Mouse (Mus musculus) monocyte, adult 5-6 weeks (primary cell): ENCODE results near the gene Slc44a4. TPM values are rescaled to one million over a fixed set of nuclear protein-coding genes. Genes with fewer than 3 reads are reported as not detected.
"Not testable (repeated sequence)": the region's sequence is repeated elsewhere in the genome, so short reads cannot be mapped to it uniquely, and the experiment has no call there.

Experiments used
- ATAC-seq: fragments of 153-309, 156-312 bp; replicated peaks from 2 replicates; pipeline ENCODE4 v1.8.0; 2017; ENCODE audit warnings: mild to moderate bottlenecking; ENCODE audit not compliant: low TSS enrichment, insufficient number of reproducible peaks, severe bottlenecking, poor library complexity, low FRiP score
- total RNA-seq: library from RNA; stranded (forward); fragments of 200-1000, 200-491, 200-594 nt; gene quantifications from 3 replicates; pipeline ENCODE4 v1.2.3, GENCODE M21; 2017

Gene Slc44a4
- total RNA-seq, 1 experiment from 2014 or later = not detected

DNA sequence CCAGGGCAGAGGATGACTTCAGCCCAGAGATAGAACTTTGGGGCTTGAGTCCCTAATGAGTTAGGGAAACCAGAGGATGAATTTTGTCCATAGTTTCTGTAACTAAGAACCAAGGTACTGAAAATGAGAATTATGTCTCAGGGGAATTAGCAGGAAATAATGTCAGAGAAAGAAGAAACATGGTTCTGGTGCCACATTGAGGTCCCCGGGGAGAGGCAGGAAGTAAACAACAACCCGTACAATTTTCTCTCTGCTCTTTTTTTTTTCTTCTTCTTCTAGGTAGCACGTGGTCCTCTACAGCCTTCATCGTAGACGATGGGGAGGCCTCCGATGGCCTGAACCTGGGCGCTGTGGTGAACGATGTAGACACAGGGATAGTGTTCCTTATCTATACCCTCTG, 18.0 kb downstream of the Slc44a4 start:
- no peak for ATAC-seq

- ATAC-seq = no peak
Observed at GRCm38 (mm10) chr17:34934031-34934430, 19.8 kb downstream of the Slc44a4 start.

GRCm38 (mm10) chr17:34934830-34935229, 20.6 kb downstream of the Slc44a4 start:
- ATAC-seq = peak; percentile 54

DNA sequence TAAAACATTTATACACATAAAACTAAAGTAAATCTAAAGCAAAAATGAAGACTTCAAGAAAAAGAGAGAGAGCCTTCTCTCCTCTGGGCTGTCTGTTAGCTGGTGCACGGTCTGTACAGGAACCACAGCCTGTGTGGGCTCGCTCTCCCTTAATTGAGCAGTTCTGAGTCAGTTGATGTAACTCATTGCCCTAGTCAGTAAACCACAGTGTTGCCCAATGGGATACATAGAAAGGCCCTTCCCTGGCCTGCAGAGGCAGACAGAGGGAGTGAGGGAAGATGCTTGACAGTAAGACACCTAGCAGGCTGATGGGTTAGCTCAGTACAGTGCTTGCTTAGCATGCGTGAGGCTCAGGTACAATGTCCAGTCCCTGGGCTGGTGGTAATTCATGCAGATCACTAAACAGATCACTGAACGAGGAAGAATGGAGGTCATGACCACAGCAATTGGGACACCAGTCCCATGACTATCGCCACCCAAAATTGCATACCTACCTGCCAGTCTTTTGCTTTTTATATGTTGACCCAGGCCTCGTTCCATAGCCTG, 23.8 kb downstream of the Slc44a4 start:
- ATAC-seq = peak; percentile 64

GRCm38 (mm10) chr17:34941344-34942041, 27.2 kb downstream of the Slc44a4 start:
- ATAC-seq = no peak

GRCm38 (mm10) chr17:34943128-34943815, 29.0 kb downstream of the Slc44a4 start:
- ATAC-seq = no peak

DNA sequence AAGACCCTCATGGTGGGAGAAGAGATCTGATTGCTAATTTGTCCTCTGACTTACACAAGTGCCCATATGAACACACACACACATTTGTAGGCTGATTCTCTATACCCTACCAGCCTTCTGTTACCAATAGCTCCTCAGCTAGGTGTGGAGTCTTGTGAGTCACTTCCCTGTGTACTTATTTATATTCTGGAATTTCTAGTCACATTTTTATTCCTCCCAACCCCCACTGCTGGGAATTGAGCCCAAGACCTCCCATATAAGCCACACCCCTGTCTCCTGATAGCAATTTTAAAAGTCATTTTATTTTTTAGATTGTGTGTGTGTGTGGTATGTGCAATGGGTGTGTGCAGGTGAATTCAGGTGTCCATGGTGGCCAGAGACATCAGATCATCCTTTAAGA, 30.1 kb downstream of the Slc44a4 start:
- no peak for ATAC-seq

DNA sequence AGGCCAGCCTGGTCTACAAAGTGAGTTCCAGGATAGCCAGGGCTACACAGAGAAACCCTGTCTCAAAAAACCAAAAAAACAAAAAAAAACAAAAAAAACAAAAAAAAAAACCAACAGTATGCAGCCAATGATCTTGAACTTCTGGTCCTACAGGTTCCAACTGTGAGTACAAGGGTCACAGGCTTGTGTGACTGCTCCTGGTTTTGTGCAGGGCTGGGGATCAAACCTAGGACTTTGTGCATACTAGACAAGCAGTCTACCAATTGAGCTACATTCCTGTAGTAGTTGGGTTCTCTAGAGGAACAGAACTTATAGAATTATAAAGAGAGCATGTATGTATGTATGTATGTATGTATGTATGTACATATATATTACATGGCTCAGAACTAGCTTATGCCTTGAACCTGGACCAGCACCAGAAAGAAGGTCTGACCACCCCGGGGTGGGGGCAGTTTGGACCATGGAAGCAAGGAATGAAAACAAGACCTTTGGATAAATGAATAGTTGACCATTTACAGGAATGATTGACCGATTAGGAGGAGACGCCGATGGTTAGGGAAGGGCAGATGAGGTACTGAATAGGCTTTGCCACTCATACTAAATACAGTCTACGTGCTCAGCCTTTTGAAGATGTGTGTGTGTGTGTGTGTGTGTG, 32.3 kb downstream of the Slc44a4 start:
- ATAC-seq = no peak

DNA sequence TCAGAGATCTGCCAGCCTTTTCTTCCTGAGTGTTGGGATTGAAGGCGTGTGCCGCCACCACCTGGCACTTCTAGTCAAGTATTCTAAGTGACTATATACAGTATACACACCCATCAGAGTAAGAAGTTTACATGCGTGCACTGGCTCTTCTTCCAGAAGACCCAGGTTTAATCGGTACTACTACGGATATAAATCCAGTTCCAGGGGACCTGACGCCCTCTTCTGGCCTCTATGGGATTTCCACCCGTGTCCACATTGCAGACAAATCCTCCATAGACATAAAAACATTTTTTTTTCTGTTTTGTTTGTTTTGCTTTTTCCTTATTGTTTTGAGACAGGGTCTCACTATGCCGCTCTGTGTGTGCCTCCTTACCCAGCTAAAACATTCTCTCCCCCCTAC, 33.3 kb downstream of the Slc44a4 start:
- ATAC-seq = 0 out of 2 replicates have a peak, but pooled peaks have one; percentile 38

GRCm38 (mm10) chr17:34948721-34949552, 34.7 kb downstream of the Slc44a4 start:
- ATAC-seq = not testable (repeated sequence)

DNA sequence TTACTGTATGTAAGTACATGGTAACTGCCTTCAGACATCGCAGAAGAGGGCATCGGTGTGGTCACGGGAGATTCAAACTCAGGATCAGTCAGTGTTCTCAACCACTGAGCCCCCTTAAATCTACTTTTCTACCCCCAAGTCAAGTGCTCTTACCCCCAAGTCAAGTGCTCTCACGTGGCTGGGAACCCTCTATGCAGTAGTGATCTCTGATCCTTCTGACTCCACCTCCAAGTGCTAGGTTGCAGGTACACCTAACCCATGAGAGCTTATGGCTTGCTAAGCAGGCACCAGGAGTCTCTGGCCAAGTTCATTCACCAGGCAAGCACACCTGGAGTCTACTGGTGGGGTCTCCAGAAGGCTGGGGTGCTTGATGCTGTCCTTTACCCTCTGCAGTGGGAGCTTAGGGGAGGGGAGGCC, 35.3 kb downstream of the Slc44a4 start:
- no peak for ATAC-seq

- no peak for ATAC-seq
Observed at GRCm38 (mm10) chr17:34950514-34951455, 36.5 kb downstream of the Slc44a4 start.

DNA sequence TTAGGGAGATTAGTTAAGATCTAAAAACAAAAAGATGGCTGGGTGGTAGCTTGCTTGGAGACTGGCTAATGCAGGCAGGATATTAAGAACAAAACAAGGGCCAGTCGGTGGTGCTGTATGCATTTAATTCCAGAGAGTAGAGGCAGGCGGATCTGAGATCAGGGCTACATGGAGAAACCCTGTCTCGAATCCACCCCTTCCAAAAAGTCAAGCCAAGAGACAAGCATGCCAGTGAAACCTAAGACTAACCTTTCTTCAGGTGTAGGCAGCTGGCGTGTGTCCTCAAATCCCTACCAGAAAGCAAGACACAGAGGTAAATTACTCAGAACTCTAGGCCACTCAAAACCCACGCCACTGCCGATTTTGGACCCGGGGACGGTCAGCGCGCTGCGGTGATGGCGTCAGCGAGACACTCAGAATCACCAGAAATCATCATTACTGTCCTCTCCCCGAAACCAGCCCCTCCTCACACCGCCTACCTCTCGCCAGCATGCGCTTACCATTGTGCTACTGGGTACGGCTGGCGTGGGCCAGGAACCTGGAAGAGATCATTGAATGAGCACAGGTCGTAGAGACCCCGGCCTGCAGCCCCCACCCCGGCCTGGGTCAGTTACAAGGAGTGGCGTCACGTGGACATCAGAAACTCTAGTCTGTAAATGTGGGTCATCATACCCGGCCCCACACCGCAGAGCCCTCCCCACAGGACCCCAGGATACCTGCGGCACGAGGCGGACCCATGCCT, 37.5 kb downstream of the Slc44a4 start:
- 0 out of 2 replicates have a peak, but pooled peaks have one; percentile 5 for ATAC-seq

DNA sequence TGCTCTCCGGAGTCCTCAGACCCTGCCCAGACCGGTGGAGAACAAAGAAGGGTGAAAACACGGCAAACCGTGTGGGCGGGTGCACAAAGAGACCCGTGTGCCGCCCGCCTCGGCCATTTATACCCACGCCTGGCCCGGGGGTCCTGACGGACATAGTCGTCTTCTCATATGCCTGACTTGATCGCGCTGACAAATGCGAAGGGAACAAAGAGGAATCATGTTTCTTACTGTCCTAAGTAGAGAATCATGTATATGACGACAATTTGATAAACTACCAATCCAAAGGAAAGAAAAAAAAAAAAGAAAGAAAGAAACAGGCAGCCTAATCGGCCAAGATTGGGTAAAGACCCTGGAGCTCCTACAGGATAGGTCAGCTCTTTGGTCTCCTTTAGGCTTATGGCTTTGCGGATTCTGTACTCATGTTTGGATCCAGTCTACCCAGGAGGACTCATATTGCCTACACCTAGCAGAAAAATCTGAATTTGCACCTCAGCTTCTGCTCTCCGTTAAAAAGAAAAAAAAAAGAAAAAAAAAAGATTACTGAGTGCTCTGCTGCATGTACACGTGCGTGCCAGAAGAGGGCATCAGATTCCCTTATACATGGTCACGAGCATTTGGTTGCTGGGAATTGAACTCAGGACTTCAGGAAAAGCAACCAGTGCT, 38.2 kb downstream of the Slc44a4 start:
- ATAC-seq = peak; percentile 73

DNA sequence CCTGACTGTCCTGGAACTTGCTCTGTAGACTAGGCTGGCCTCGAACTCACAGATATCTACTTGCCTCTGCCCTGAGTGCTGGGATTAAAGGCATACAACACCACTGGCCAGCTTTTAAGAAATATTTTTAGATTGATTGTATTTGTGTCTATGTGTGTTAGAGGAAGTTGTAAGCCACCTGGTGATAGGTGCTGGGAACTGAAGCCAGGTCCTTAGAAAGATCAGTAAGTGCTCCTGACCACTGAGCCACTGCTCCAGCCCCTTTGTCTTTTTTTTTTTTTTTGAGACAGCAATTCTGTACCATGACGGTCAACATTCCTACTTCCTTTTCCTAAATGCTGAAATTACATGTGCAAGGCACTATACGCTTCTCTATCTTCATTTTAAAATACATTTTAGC, 39.0 kb downstream of the Slc44a4 start:
- no peak for ATAC-seq

DNA sequence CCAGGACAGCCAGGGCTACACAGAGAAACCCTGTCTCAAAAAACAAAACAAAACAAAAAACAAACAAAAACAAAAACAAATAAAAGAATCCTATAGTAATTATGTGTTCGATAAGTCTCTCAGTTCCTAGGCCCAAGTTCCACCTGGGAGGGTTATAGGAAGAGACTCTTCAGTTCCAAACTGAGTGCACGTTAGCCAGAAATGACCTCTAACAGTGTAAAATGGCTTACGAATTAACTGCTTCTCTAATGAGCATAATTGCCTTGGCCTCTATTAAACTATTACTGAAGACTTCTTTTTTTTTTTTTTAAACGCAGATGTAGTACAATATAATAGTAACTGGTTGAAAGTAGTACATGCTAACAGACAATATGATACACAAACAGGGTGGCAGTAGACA, 39.6 kb downstream of the Slc44a4 start:
- no peak for ATAC-seq

GRCm38 (mm10) chr17:34954831-34955230, 40.6 kb downstream of the Slc44a4 start:
- no peak for ATAC-seq
